Mouse (Mus musculus) mesoderm, embryonic 11.5 days (tissue): ENCODE data around the gene Ttn.

ENCODE experiments used
- DNase-seq: peaks from one replicate; pipeline ENCODE4 v3.0.0-alpha.2; 2012; ENCODE audit warnings: low read depth, low spot score

The Ttn gene

DNA sequence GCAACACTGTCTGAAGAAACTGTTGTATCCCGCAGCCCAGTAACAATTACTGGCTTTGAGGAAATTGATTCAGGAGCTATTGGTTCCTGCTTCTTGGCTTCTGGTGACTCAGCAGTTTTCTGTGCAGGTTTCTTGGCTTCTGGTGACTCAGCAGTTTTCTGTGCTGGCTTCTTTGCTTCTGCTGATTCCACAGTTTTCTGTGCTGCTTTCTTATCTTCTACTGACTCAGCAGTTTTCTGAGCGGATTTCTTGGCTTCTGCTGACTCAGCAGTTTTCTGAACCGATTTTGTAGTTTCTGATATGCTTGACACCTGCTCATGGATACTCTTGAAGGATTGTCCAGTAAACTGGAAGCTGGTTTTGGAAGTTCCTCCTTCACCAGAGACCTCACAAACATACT lies 273.8 kb downstream of the Ttn start:
- DNase-seq: peak; percentile 18

- no peak for DNase-seq
Measured at GRCm38 (mm10) chr2:76705655-76706054, 276.7 kb downstream of the Ttn start.

DNA sequence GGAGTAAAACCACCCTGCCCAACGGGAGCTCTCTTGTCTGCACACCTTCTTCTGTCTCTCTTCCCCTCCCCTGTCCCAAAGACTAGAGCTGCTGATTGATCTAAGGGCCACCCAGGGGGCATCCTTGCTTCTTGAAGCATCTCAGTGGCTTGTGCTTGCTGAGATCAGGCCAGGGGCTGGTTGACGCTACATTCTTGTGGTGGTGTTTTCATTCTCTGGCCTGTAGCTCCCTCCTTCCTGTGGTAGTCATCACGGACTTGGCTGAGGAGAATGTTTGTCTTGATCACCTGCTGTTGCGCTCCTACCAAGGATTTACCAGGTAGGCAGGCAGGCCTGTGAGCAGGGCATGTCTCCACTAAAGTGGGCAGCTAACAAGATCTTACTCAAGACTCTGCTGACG lies 279.6 kb downstream of the Ttn start:
- DNase-seq: no peak

DNA sequence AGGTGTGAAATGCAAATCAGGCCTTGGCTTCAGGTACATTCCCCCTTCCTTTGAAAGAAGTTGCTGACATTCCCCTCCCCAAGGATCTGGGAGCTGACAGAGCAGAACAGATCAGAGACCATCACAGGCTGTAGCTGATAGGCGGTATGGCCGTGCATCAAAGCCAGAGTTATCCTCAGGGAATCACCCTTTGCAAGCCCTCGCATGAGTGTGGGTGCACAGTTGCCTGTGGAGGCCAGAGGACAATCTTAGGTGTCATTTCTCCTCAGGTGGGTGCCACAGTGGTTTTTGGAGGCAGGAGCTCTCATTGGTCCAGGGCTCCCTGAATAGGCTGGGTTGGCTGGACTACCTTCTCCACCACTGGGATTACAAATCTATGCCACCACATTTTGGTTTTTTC lies 280.2 kb downstream of the Ttn start:
- no peak for DNase-seq

DNA sequence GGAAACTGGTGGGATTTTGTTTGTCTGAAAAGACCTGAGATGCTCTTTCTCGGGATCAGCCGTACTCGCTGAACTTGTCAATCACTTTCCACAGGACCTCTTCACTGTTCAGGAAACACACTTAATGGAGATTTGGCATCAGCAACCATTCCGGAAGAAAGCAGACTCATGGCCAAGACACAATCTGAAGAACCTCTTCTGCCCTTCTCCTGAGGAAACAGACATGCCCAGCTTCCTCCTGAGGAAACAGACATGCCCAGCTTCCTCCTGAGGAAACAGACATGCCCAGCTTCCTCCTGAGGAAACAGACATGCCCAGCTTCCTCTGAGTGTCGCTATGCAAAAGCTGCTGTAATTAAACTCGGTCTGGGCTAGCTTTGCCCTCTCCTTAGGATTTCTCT lies 287.1 kb downstream of the Ttn start:
- DNase-seq: no peak

DNA sequence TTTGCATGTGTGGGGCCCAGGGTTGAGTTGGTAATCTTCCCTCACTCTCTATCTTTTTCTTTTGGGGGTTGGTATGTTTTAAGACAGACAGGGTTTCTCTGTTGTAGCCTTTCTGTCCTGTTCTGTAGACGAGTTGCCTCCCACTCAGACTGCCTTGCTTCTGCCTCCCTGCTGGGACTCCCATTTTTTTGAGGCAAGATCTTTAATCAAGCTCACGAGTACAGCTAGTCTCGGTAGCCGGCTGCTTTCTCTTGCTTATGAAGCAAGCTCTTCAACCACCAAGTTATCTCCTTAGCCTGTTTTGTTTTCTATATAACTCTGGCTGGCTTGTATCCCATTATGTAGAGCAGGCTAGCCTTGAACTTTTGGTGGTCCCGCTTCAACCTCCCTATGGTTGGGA lies 288.6 kb downstream of the Ttn start:
- DNase-seq: no peak

DNA sequence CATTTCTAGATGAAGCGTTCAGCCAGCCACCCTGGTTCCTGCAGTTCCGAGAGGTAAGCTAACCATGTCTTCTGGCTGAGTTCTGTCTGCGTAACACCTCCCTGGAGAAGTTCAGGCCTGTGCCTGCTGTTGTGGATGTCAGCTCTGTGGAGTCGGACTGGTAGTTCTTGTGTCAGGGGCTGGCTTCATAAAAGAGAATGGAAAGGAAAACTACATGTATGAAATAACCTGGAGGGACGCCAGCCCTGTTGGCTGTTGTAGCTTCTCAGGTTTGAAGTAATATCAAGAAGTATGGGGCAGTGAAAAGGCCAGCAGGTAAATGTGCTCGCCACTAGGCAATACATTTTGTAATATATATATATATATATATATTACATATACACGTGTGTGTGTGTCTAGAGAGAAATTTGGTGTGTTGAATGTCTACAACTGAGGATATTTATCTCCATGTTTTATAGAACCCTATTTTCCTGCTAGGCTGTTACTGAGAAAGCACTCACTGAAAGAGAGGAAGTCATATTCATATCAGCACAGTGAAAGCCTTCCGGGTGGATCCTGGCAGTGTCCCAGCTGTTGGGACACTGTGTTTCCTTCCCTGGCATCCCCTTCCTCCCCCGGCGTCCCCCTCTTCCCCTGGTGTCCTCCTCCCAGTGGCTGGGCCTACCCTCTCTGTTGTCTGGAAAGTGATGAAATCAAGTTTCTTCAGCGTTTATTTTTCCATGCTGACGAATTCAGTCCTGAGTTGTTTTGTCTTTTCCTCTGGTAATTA lies 291.7 kb downstream of the Ttn start:
- no peak for DNase-seq

DNA sequence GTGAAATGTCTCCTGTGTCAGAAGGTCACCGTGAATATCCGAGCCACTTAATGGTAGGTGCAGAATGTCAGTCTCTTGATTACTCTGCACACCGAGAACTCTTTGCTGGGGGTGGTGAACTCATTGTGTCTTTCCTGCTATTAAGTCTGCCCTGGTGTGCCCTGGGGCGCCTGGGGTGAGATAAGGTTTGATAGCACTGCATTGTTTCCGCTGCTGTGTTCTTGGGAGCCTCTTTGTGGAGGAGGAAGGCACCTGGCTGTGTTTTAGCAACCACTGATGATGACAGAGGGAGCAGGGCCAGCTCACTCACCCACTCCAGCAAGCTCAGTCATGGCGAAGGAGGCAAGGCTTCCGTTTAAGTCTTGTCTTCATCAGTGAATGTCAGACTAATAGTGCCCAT lies 294.2 kb downstream of the Ttn start:
- no peak for DNase-seq

- DNase-seq: no peak
Measured at GRCm38 (mm10) chr2:76687608-76688007, 294.7 kb downstream of the Ttn start.

DNA sequence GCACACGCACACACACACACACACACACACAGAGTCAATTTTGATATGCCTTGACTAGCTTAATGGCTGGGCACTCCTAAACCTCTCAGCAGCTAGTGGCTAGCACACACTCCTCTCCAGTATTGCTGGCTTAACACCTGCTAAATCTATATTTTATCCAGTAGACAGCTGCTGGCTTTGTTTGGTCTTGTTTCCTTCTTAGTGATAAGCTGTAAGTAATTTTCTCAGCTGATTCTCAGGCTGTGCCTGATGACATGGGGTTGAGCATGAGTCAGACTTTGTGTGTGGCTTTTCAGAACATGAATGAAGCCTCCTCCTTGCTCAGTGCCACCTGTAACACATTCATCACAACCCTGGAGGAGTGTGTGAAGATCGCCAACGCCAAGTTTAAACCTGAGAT lies 295.4 kb downstream of the Ttn start:
- no peak for DNase-seq

- no peak for DNase-seq
Measured at GRCm38 (mm10) chr2:76682301-76682700, 300.0 kb downstream of the Ttn start.

DNA sequence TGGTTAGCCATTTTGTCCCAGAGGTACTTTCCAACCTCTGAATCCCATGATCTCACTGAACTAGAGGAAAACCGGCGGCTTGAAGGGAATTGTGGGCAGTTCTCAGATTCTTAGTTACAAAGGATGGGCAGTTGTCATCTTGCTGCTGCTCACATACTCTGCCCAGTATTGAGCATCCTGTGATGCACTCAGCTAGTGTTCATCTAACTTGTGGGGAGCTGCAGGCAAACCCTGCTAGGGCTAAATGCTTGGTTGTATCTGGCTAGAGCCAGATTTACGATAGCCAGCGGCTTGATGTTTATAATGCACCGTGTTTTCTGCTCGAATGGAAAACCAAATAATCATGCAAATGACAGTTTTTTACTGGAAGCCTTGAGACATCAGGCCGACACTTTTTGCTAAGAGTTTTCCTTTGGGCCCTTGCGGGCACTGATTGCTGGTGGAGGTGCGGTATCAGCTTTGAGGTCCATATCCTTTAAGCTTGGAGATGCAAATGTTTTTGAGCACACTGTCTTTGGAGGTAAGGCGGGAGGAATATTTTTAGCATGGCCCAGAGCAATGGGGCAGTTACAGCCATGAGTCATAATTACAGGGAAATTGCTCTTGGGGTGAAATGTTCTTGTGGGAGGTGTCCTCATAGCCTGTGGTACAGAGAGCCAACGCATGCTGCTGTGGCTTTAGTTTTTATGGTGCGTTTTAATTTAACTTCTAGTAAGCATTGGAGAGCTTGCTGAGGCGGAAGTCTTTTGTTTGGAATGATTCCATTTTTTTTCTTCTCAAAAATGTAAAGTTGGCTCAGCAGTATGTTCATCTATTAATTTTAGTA lies 305.7 kb downstream of the Ttn start:
- DNase-seq: no peak

DNA sequence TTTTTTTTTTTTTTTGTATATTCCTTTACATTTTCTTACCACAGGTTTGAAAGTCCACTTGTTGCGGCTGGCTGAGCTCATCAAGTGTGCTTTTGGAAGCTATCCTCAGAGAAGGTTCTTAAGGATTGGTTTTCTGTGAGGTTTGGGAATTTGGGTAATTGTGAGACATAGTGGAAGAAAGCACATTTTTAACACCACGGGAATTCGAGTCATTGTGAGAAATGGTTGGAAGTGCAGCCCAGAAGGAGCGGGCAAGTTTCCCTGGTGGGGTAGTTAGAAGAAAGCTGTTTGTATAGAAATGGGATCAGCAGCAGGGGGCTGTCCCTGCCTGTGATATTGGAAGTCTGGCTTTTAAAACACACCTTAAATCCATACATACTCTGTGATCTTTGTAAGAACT lies 306.4 kb downstream of the Ttn start:
- no peak for DNase-seq

GRCm38 (mm10) chr2:76675451-76675850 lies 306.9 kb downstream of the Ttn start:
- no peak for DNase-seq

DNA sequence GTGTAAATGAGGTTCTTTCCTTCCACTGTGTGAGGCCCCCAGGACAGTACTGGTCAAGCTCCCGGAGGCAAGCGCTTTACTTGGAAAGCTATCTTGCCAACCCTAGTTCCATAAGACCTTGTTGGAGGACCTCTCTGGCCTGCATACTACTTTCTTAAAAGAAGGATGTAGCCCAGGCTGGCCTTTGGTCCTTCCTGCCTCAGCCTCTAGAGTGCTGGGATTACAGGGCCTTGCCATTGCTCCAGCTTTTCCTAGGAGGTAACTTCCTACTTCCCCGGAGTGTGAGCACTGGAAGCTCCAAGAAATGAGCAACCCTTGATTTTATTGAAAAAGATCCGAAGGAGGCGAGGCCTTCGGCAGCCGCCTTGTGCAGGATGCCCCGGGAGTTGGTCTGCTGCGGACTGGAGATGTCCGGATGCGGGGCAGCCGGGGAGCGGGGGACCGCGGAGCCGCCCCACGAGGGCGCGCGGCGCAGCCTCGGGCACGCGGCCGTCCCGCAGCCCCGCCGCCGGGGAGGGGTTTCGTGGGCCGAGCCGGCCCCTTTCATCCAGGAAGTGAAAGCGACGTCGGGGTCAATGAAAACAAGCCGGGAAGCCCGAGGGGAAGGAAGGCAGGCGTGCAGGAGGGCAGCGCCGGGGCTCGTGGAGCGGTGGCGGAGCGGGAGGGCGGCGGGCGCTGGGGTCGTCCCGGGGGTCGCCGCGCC lies 307.5 kb downstream of the Ttn start, which contains the start of gene Plekha3:
Gene Plekha3 (plus strand): TSS at position 557 of the 703 bp plus-strand sequence.
- peak; percentile 78 for DNase-seq

GRCm38 (mm10) chr2:76673472-76674081 lies 308.8 kb downstream of the Ttn start:
- no peak for DNase-seq

GRCm38 (mm10) chr2:76672966-76673392 lies 309.4 kb downstream of the Ttn start, which contains the start of gene Fkbp7:
Gene Fkbp7 (minus strand): TSS chr2:76673116.
- peak; percentile 97 for DNase-seq

GRCm38 (mm10) chr2:76672134-76672745 lies 310.1 kb downstream of the Ttn start:
- DNase-seq: no peak

GRCm38 (mm10) chr2:76671641-76672040 lies 310.7 kb downstream of the Ttn start:
- DNase-seq: no peak

DNA sequence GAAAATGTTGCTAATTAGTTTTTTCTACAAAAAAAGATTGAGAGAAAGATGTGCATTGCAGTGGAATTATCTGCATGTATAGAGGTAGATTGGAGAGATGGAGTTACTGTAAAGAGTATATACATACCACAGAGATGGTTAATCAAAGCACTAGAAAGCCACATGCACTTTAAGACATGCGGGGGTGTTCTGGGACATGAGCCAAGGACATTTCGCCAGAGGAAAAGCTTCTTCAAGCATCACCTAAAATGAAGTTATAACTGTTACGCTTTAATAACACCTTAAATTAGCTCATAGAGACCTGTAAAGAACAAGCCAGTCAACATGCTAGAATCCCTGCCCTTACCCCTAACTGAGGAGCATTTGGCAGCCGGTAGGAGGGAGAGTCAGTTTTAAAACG lies 315.1 kb downstream of the Ttn start:
- DNase-seq: no peak

- no peak for DNase-seq
Measured at GRCm38 (mm10) chr2:76665531-76665930, 316.8 kb downstream of the Ttn start.
